Mouse (Mus musculus): ENCODE results near the gene Rmdn3. TPM values are rescaled to one million over a fixed set of nuclear protein-coding genes. Genes with fewer than 3 reads are reported as not detected.

Rmdn3 gene
- total and polyA plus RNA-seq, 3 experiments, result 41.8 to 59.1 (median 49.9) TPM

GRCm38 (mm10) chr2:119106583-119106982, 50.3 kb downstream of the Rmdn3 start:
- no peak for TF ChIP-seq SMC3 (IDR thresholded peaks at IDR 0.05; ENCODE audit: low read depth, low read length)
- TF ChIP-seq HCFC1 (IDR thresholded peaks at IDR 0.05; ENCODE audit: low read depth, low read length), result no peak
- TF ChIP-seq ZNF384 (IDR thresholded peaks at IDR 0.05; ENCODE audit: low read depth, low read length), result no peak
- TF ChIP-seq ZC3H11A (IDR thresholded peaks at IDR 0.05; ENCODE audit: low read depth, low read length), result no peak
- TF ChIP-seq ZMIZ1 (IDR thresholded peaks at IDR 0.05; ENCODE audit: low read depth, low read length), result no peak
- no peak for TF ChIP-seq IRF4 (IDR thresholded peaks at IDR 0.05; ENCODE audit: low read depth, low read length)
- TF ChIP-seq JUN (IDR thresholded peaks at IDR 0.05; ENCODE audit: insufficient read depth, low read depth, low read length), result no peak
- TF ChIP-seq ELF1 (IDR thresholded peaks at IDR 0.05; ENCODE audit: low read depth, low read length), result no peak
- TF ChIP-seq TCF12 (IDR thresholded peaks at IDR 0.05; ENCODE audit: low read depth, low read length), result no peak
- TF ChIP-seq NRF1 (IDR thresholded peaks at IDR 0.05; ENCODE audit: low read depth, low read length), result no peak
- TF ChIP-seq PAX5 (IDR thresholded peaks at IDR 0.05; ENCODE audit: low read length), result no peak
- no peak for TF ChIP-seq USF2 (conservative IDR thresholded peaks at IDR 0.05; ENCODE audit: low read depth, low read length)
- TF ChIP-seq KAT2A (IDR thresholded peaks at IDR 0.05; ENCODE audit: insufficient replicate concordance, low read length), result no peak
- TF ChIP-seq RAD21 (IDR thresholded peaks at IDR 0.05; ENCODE audit: low read depth, low read length), result no peak
- TF ChIP-seq JUND (conservative IDR thresholded peaks at IDR 0.05; ENCODE audit: low read depth, low read length), result no peak
- TF ChIP-seq ZKSCAN1 (IDR thresholded peaks at IDR 0.05; ENCODE audit: borderline replicate concordance, low read depth, low read length), result no peak
- no peak for TF ChIP-seq ETS1 (conservative IDR thresholded peaks at IDR 0.05; ENCODE audit: low read depth, low read length)
- TF ChIP-seq MAZ (IDR thresholded peaks at IDR 0.05; ENCODE audit: low read depth, low read length), result no peak
- in situ Hi-C loops (cut with MboI; ENCODE audit: low pct_ligation_motif_present, low pct_unique_long_range_greater_than_20kb, low sequenced_read_pairs) (no loop called here), dilution Hi-C loops (cut with MboI; ENCODE audit: extremely low pct_ligation_motif_present, extremely low pct_unique_long_range_greater_than_20kb, low sequenced_read_pairs) (no loop called here)

DNA sequence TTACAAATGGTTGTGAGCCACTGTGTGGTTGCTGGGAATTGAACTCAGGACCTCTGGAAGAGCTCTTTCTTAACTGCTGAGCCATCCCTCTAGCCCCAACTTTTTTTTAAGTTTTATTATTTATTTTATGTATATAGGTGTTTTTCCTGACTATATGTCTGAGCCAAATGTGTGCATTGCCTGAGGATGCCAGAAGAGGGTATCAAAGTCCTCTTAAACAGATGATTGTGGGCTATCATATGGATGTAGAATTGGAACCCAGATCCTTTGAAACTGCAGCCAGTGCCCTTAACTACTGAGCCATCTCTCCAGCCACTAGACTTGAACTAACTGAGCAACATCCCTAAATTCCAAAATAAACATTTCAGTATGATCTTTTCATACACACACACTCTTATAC, 55.3 kb downstream of the Rmdn3 start:
- Histone ChIP-seq H3K4me2 (ENCODE audit: insufficient read depth, low read depth, poor library complexity, severe bottlenecking) (no peak overlapping the region), H3K36me3 (replicated peaks in 1 of 2; ENCODE audit: control insufficient read depth in 1 of 2, insufficient read depth in 1 of 2, low read length in 1 of 2) (peaks cover 26 to 61% of the 10 kb centered on the region in 2 experiments), H3K79me2 (replicated peaks; ENCODE audit: control insufficient read depth, extremely low read depth, insufficient read depth, poor library complexity, severe bottlenecking) (no peaks in the 10 kb centered on the region), H3K27me3 (replicated peaks) (no peaks in the 10 kb centered on the region), H3K4me3 (replicated peaks in 1 of 3; ENCODE audit: low read depth in 2 of 3, low read length in 2 of 3, poor library complexity in 1 of 3) (no peak overlapping the region), H3K9ac (ENCODE audit: insufficient read depth, low read depth) (no peak overlapping the region), H3K4me1 (ENCODE audit: control insufficient read depth in 1 of 2, insufficient read depth in 2 of 2) (no peaks in the 10 kb centered on the region), H3K9me3 (replicated peaks; ENCODE audit: low read length) (no peaks in the 10 kb centered on the region), H3K27ac (ENCODE audit: insufficient read depth, low read depth) (no peak overlapping the region)
- TF ChIP-seq GABPA (IDR thresholded peaks at IDR 0.05; ENCODE audit: insufficient replicate concordance, low read depth, low read length) (no peak), TCF12 (IDR thresholded peaks at IDR 0.05; ENCODE audit: low read depth, low read length) (no peak), POLR2AphosphoS2 (IDR thresholded peaks at IDR 0.05; ENCODE audit: low read depth, low read length) (no peak), SMC3 (IDR thresholded peaks at IDR 0.05; ENCODE audit: low read depth, low read length) (no peak), ELF1 (IDR thresholded peaks at IDR 0.05; ENCODE audit: low read depth, low read length) (no peak), MYC (IDR thresholded peaks at IDR 0.05; ENCODE audit: low read depth, low read length) (no peak), RCOR1 (conservative IDR thresholded peaks at IDR 0.05; ENCODE audit: low read depth, low read length) (no peak), NRF1 (IDR thresholded peaks at IDR 0.05; ENCODE audit: low read depth, low read length) (no peak), MEF2A (IDR thresholded peaks at IDR 0.05; ENCODE audit: borderline replicate concordance, low read depth, low read length) (no peak), ZNF384 (IDR thresholded peaks at IDR 0.05; ENCODE audit: low read depth, low read length) (no peak), ETS1 (conservative IDR thresholded peaks at IDR 0.05; ENCODE audit: low read depth, low read length) (no peak), SIN3A (IDR thresholded peaks at IDR 0.05; ENCODE audit: low read length) (no peak), KAT2A (IDR thresholded peaks at IDR 0.05; ENCODE audit: insufficient replicate concordance, low read length) (no peak), E2F4 (IDR thresholded peaks at IDR 0.05; ENCODE audit: insufficient replicate concordance, low read depth, low read length) (no peak), NELFE (IDR thresholded peaks at IDR 0.05; ENCODE audit: low read depth, low read length) (no peak), MXI1 (IDR thresholded peaks at IDR 0.05; ENCODE audit: low read depth, low read length) (no peak), CTCF (conservative IDR thresholded peaks at IDR 0.05 in 1 of 2, IDR thresholded peaks at IDR 0.05 in 1 of 2; ENCODE audit: low read depth in 2 of 2, low read length in 2 of 2) (no peak), ZMIZ1 (IDR thresholded peaks at IDR 0.05; ENCODE audit: low read depth, low read length) (no peak), ZKSCAN1 (IDR thresholded peaks at IDR 0.05; ENCODE audit: borderline replicate concordance, low read depth, low read length) (no peak), TBP (conservative IDR thresholded peaks at IDR 0.05; ENCODE audit: low read depth, low read length) (no peak)
- dilution Hi-C loops (cut with MboI; ENCODE audit: extremely low pct_ligation_motif_present, extremely low pct_unique_long_range_greater_than_20kb, low sequenced_read_pairs), result no loop called here
- DNase-seq (ENCODE audit: extremely low read depth), result no peak
- in situ Hi-C loops (cut with MboI; ENCODE audit: low pct_ligation_motif_present, low pct_unique_long_range_greater_than_20kb, low sequenced_read_pairs), result no loop called here

More at GRCm38 (mm10) chr2:119106583-119106982, 50.3 kb downstream of the Rmdn3 start:
- Histone ChIP-seq H3K9ac (ENCODE audit: insufficient read depth, low read depth) (no peak overlapping the region), H3K27ac (ENCODE audit: insufficient read depth, low read depth) (no peak overlapping the region), H3K4me1 (ENCODE audit: control insufficient read depth in 1 of 2, insufficient read depth in 2 of 2) (peaks cover 0 to 5% of the 10 kb centered on the region in 2 experiments; a peak in 2 of 4 replicates), H3K79me2 (replicated peaks; ENCODE audit: control insufficient read depth, extremely low read depth, insufficient read depth, poor library complexity, severe bottlenecking) (no peaks in the 10 kb centered on the region; the same call in 1 of the 2 replicates), H3K9me3 (replicated peaks; ENCODE audit: low read length) (no peaks in the 10 kb centered on the region), H3K27me3 (replicated peaks) (no peaks in the 10 kb centered on the region), H3K36me3 (replicated peaks in 1 of 2; ENCODE audit: control insufficient read depth in 1 of 2, insufficient read depth in 1 of 2, low read length in 1 of 2) (peaks cover 22 to 57% of the 10 kb centered on the region in 2 experiments), H3K4me3 (replicated peaks in 1 of 3; ENCODE audit: low read depth in 2 of 3, low read length in 2 of 3, poor library complexity in 1 of 3) (no peak overlapping the region), H3K4me2 (ENCODE audit: insufficient read depth, low read depth, poor library complexity, severe bottlenecking) (no peak overlapping the region)
- no peak for DNase-seq (ENCODE audit: extremely low read depth)
